Mouse (Mus musculus) gastrocnemius, postnatal 36 days (tissue): ENCODE measurements around the gene Hist1h2ad. TPM values are rescaled to one million over a fixed set of nuclear protein-coding genes. Genes with fewer than 3 reads are reported as not detected.
"Not testable (repeated sequence)": the region's sequence is repeated elsewhere in the genome, so short reads cannot be mapped to it uniquely, and the experiment has no call there.

Experiments
- DNase-seq, 2 experiments: peaks; one replicate each; pipeline ENCODE4 v3.0.0; 2022
- intact Hi-C: fragments of 180-260 bp; cut with DNase I; formaldehyde crosslinking; loops from one replicate; pipeline ENCODE4 v1.15.1; 2025
- long read RNA-seq, 2 experiments: library from polyadenylated mRNA; stranded (forward); transcript quantifications; one replicate each; pipeline ENCODE4 v2.0.0; 2021
- total RNA-seq, 2 experiments: library from RNA; stranded (reverse); gene quantifications; 2 replicates each; pipeline ENCODE4 v1.2.3; 2021

Hist1h2ad gene
- total RNA-seq: 1 to 10 TPM; 1.2 to 2.2 TPM
- long read RNA-seq, experiment 1: 0 reads
- long read RNA-seq, experiment 2: 0 reads

DNA sequence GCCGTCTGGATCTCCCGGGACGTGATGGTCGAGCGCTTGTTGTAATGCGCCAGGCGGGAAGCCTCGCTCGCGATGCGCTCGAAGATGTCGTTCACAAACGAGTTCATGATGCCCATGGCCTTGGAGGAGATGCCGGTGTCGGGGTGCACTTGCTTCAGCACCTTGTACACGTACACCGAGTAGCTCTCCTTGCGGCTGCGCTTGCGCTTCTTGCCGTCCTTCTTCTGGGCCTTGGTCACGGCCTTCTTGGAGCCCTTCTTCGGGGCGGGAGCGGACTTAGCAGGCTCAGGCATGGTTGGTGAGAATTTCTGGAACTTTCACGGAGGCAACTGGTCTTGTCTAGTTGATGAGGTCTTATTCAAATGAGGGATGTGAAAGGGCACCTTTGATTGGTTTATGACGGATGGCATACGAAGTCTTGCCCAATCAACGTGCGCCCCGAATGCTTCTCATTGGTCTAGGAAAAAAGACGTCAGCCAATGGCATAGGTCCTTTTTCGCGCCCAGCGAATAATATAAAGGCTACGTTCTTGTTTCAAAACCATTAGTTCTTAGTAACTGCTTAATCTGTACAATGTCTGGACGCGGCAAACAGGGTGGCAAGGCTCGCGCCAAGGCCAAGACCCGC lies at the start of gene Hist1h2ad, which contains the start of gene Hist1h2bf:
Hist1h2ad (plus strand) TSS at position 484 of the 627 bp plus-strand sequence.
Hist1h2bf (minus strand) TSS at position 299 of the 627 bp plus-strand sequence.
- intact Hi-C loops: not testable (repeated sequence)
- DNase-seq: peak; percentile 68 to 71

DNA sequence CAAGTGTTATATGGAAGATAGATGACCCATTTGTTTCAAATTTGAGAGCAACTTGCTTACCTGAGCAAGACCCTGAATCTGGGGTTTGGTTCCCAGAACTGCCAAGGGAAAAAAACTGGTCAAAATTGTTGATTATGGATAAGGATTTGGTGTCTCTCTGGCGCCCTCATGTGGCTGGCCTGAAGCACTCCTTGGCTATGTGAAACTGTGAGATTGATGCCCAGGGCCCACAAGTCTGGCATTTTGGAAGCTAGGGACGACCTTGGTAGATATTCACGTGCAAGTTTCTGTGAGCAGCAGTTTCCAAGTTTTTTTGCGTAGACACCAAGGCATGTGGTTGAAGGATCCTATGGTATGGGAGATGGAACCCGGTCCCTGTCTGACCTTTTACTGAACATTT lies 49.5 kb upstream of the Hist1h2ad start:
- DNase-seq: peak; percentile 41 to 55
- intact Hi-C loops: no loop called here

DNA sequence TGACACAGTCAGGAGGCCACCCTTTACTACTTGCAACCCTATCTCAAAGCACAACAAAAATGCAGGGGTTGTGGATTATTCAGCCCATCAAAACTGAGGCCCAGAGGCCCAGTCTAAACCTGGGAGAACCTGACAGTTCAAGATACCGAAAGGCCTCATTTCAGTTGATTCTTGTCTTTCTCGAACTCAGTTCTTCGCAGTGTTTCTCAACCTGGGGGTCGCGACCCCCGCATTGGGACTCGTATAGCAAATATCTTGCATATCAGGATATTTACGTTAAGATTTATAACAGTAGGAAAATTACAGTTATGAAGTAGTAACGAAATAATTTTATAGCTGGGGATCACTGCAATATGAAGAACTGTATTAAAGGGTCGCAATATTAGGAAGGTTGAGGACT lies 48.3 kb upstream of the Hist1h2ad start:
- intact Hi-C loops: no loop called here
- no peak for DNase-seq

DNA sequence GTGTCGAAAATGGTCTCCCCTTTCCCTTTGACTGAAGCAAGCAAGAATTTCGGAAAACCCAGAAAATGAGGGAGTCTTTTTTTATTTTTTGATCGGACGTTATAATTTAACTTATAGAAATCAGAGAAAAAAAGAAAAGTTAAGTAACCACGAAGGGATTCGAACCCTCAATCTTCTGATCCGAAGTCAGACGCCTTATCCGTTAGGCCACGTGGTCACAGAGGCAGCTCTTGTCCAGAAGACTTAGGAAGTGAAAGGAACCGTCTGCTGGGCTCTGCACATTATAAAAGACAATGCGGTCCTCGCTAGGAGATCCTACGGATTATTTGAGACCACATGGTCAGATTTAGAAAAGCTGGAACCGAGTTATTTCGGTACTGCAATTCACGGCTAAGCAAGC lies 47.9 kb upstream of the Hist1h2ad start:
- DNase-seq: peak; percentile 82 to 86

DNA sequence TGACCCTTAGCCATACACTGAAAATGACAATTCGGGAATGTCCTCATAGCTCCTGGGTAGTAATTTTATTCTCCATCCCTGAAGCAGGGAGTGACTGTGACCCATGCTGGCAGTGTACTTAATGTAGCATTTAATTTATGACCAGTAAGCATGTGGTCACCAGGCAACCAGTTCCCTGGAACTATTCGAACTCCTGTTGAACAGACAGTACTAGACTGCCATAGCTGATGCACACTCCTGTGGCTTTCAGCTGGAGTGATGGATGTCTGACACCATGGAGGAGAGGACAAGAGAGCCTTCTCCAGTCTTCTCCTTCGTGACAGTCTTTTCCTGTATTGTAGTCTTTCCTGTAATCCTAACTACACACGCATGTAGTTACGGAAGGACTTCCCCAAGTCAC lies 45.2 kb upstream of the Hist1h2ad start:
- intact Hi-C loops: no loop called here
- DNase-seq: no peak

More for the DNA sequence above, 47.9 kb upstream of the Hist1h2ad start:
- intact Hi-C loops: no loop called here

DNA sequence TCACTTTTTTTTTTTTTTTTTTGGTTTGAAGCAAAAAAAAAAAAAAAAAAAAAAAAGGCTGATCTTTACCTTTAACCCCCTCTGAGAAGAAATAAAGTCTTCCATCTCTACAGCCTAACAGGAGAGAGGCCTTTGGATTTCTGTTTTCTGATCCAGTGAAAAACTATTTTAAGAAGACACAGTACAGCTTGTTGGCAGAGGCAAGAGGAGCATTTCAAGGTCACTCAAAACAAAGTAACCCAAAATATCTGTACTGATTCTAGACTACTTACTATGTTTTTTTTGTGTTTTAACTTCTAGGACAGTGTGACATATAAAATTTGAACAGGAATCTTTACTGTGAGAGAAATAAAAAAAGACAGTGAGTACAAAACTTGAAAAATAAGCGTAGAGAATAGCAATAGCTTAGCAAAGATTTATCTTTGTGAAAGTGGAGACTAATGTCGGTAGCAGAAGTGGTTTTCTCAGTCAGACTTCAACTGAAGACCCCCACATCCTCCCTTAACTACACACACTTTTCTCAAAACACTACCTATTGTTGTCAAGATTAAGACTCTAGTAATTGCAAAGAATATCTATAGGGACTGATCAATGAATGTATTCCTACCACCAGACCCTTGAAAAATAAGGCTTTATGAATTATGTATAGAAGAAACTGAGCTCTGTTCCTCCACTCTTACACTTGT lies 44.6 kb upstream of the Hist1h2ad start:
- DNase-seq: no peak
- intact Hi-C loops: no loop called here

DNA sequence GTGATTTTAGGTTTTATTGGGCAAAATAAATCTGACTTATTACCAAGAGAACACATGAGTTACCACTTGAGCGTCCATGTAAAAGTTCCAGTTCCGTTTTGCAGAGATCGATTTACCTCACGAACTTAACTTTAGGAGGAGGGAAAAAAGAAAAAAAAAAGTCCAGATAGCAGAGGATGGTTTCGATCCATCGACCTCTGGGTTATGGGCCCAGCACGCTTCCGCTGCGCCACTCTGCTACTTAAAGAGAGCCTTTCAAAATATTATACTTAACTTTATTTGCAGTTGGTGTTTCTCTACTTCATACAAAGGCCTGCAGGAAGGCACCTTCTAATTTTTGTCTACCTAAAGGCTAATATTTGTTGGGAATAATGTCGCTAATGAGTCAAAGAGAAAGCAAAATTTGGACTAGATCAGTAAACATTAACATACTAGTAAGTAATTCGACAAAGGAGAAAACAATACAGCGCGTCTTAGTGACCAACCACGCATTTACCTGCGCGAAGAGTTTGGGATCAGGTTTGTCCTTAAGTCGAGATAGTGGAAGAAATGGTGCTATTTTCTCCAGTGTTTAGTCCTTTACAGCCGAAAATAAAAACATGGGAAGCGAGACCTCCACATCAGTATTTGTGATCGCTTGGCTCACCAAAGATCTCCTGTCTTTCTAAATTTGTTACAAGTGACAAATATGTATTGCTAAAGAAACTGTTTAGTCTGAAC lies 43.8 kb upstream of the Hist1h2ad start:
- intact Hi-C loops: no loop called here
- DNase-seq: peak in 1 of 2 experiments; percentile 65

DNA sequence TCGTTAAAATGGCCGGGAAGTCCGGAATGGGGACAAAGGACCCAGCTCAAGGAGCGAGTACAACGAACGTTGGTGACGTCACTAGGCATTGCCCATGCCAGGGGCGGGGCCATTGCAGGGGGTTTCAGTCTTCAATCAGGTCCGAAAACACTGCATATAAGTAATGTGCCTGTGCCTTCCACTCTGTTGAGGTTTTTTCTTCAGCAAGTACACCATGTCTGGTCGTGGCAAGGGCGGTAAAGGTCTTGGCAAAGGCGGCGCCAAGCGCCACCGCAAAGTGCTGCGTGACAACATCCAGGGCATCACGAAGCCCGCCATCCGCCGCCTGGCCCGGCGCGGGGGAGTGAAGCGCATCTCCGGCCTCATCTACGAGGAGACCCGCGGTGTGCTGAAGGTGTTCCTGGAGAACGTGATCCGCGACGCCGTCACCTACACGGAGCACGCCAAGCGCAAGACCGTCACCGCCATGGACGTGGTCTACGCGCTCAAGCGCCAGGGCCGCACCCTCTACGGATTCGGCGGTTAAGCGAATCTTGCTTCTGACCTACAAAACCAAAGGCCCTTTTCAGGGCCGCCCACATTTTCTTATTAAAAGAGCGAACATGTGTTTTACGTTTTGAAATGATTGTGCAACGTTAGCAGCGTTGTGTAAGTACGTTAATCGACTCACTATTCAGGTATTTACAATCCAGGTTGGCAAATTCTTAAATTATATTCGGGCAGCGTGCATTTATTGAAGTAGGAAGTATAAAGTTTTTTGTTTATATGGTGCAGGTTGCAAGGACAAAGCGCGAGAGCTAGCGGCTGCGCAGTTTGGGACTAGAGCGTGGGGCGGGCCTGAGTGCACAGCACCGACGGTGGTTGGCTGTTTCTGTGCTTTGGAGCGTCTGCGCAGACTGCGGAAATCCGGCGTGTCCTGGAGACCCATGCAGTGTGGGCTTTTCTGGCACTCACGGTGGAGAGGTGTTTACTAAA lies 43.0 kb upstream of the Hist1h2ad start, which contains the start of gene Hist1h4h:
Hist1h4h (plus strand) TSS at position 150 of the 975 bp plus-strand sequence.
- DNase-seq: peak; percentile 88
- intact Hi-C loops: no loop called here

DNA sequence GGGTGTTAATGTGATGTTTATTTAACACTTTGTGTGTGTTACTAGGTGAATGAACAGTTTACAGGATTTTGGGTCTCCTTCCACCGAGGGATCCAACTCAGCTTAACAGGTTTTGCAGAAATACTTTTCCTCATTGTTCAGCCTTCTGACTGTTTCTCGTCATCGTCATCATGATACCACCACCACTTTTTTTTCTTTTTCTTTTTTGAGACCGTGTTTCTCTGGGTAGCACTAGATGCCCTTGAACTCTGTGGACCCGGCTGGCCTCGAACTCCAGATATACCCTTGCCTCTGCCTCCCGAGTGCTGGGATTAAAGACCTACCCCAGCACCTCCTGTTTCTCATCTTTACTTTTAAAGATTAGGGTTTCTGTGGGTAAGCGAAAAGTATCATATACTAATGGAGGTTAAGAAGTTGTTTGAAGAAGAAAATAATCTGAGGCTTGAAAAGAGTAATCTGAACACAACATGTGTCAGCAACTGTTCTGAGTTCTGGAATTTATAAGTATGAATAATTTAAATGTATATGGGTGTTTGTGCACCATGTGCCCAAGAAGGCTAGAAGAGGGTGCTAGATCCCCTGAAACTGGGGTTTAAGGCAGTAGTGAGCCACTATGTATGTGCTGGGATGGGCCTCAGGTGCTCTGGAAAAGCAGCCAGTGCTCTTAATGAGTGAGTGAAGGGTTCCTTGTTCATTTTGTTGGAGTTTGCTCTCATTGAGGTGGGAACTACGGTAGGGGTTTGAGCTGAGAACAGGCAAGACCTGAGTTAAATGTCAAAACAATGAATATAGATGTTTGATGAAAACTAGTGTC lies 41.7 kb upstream of the Hist1h2ad start:
- intact Hi-C loops: no loop called here
- DNase-seq: no peak

DNA sequence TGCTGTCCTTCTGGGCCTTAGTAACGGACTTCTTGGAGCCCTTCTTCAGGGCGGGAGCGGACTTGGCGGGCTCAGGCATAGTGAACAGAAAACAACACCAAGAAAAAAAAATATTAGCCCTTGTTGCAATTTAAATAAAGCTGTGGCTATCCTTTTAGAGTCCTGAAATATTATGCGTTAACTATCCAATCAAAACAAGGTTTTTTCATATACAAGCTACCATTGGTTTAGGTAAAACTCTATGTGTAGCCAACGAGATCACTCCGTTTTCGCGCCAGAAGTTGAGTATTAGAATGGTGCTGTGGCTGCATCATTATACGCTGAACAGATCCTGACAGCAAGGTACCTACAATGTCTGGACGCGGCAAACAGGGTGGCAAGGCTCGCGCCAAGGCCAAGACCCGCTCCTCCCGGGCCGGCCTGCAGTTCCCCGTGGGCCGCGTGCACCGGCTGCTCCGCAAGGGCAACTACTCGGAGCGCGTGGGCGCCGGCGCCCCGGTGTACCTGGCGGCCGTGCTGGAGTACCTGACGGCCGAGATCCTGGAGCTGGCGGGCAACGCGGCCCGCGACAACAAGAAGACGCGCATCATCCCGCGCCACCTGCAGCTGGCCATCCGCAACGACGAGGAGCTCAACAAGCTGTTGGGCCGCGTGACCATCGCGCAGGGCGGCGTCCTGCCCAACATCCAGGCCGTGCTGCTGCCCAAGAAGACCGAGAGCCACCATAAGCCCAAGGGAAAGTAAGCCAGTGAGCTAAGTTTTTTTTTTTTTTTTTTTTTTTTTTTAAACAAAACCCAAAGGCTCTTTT lies 40.4 kb upstream of the Hist1h2ad start, which contains the start of gene Hist1h2af:
Hist1h2af (plus strand) TSS at position 347 of the 808 bp plus-strand sequence.
- intact Hi-C loops, DNase-seq: not testable (repeated sequence)

DNA sequence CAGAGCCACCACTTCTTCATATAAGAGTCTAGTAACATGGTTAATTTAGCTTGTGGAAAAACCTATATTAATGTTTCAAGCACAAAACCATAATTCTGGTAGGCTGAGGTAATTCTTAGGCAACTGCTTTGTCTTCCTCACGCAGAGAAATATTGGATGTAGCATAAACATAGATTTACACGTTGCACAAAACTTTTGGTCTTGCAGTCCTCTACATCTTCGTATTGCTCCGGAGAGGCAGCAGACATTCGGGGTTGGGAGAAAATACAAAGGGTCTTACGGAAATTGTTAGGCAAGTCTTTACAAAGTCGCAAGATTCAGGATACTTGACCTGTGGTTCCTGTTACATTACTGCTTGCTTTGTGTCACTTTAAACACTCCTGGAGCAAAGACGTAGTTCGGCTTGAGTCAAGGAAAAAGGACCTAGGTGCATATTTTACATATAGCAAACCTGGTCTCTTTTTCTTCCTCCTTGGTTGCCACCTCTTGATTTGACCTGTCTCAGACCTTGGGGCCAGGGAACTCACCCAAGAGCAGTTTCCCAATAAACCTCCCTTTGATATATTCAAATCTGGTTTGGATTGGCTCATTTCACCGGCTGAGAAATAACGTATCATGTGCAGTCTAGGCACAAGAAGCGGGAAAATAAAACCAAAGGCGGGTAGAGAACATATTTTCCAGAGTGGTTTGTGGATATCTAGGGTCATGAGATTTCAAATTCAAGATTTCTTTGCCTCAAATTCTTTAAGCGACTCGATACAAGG lies 39.6 kb upstream of the Hist1h2ad start:
- no peak for DNase-seq
- intact Hi-C loops: no loop called here

DNA sequence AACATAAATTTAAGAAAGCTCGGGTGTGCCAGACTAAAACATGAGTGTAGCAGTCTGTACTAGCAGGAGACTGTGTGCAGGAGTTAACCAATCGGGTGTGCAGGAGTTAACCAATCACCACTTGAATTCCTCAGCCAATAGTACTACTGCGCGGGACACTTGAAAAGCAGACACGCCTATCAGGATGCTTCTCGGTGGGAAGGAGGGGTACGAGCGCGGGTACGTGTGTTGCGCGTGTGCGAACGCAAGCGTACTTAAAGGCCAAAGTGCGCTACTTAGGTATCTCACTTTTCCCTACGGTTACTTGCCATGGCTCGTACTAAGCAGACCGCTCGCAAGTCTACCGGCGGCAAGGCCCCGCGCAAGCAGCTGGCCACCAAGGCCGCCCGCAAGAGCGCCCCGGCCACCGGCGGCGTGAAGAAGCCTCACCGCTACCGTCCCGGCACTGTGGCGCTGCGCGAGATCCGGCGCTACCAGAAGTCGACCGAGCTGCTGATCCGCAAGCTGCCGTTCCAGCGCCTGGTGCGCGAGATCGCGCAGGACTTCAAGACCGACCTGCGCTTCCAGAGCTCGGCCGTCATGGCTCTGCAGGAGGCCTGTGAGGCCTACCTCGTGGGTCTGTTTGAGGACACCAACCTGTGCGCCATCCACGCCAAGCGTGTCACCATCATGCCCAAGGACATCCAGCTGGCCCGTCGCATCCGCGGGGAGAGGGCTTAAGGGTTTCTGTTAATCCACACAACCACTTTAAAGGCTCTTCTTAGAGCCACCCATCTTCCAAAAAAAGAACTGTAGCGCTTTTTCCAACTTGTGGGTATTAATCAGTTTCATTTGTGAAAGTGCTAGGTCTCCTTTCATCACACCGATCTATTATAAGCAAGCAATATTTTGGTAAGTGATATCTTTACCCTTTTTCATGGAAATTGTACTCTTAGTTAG lies 38.8 kb upstream of the Hist1h2ad start, which contains the start of gene Hist1h3g:
Hist1h3g (plus strand) TSS at position 286 of the 939 bp plus-strand sequence.
- peak; percentile 57 to 70 for DNase-seq
- intact Hi-C loops: not testable (repeated sequence)

DNA sequence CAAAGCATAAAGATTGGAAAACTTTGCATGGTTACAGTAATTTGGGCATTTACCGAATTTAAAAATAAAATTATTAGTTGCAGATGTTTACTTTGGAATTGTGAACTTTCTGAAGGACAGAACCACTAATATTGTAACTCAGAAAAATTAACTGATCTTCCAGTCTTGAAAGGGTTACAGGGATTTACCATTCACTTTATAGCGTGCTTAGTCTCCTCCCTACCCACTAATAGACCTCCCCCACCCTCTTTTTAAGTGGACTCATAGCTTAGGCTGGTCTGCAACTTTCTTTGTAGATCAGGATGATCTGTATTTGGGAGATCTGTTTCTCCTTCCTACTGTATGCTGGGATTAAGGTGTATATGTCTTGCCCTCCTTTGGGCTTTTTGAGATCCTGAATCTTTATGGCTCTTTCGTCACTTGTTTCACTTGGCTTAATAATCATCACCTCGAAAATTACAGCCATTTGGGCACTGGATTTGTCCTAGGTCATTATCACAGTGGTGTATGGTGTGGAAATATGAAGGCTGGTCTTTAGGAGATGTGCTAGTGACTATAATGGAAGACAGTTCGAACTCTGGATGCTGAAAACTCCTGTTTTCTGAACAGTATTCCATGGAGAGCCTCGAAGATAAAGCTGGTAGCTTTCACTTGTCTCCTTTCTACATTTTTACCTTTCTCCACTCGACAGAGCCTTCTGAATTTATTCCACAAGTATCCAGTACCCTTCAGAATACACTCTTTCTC lies 37.9 kb upstream of the Hist1h2ad start:
- intact Hi-C loops: no loop called here
- DNase-seq: no peak

DNA sequence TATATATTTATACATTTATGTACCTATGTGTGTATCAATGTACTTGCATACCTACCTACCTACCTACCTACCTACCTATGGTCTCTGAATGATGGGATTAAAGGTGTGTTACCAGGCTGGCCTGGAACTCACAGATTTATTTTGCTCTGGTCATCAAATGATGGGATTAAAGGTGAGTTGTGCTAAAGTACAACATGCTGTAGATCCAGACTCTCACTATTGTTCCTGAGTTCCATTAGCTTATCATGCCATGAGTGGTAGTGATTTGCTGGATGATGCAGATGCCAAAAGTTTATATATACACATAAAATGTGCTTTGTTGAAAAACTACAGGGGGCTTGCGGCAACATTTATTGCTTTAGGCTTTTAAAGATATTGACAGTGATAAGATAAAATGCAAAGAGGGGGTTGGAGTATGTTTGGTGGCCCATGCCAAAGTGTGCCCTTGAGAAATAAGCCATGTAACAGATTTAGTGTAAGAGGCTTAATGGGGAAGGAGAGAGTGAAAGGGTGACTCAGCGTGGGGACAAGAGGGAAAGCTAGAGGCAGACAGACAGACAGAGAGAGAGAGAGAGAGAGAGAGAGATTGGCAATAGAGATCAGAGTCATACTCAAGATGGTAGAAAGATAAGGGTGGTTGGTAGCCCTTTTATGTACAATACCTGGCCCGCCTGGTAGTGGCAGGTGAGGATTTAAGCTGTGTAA lies 37.0 kb upstream of the Hist1h2ad start:
- intact Hi-C loops: no loop called here
- DNase-seq: no peak

DNA sequence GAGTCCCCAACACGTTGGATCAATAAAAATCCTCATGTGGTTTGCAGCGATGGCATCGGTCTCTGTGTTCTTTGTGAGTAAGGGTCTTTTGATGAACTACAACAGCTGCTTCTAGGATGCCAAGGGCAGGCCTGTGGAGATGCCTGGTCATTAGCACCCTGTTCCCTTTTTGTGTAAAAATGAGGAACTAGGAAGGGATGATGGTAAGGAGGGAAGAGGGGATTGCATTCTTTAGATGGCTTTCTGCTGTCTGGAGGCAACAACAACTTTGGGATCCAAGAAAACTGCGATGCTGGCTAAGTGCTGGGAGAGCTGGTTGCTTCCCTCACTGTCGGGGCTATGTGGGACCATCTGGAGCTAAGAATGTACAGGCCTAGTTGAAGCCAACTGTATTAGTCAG lies 35.9 kb upstream of the Hist1h2ad start:
- no peak for DNase-seq
- intact Hi-C loops: no loop called here
